Mouse (Mus musculus): ENCODE data around the gene Jak2.

- no peak for TF ChIP-seq GATA1 (IDR thresholded peaks at IDR 0.05; ENCODE audit: borderline replicate concordance, low read length)
- TF ChIP-seq CTCF (IDR thresholded peaks at IDR 0.05; ENCODE audit: low read depth, low read length), result no peak
Measured at GRCm38 (mm10) chr19:29302119-29302518, 50.5 kb downstream of the Jak2 start.

Measured in G1E (cell line).